Mouse (Mus musculus) CH12.LX (cell line): Measurements from ENCODE around the gene Hdac8.

Experiments
- CHD2 ChIP-seq: IDR thresholded peaks from 2 replicates; pipeline ENCODE4 v1.6.1; 2011; ENCODE audit warnings: low read length, improper control_type of control experiment
- CTCF ChIP-seq, 2 experiments: IDR thresholded peaks in 1 of 2; conservative IDR thresholded peaks in 1 of 2; 2 replicates each; pipeline ENCODE4 v1.5.1; 2011 to 2012; ENCODE audit warnings: low read depth in 2 of 2, low read length in 2 of 2, improper control_type of control experiment in 1 of 2, inconsistent platforms in 1 of 2, mild to moderate bottlenecking in 1 of 2, moderate library complexity in 1 of 2
- E2F4 ChIP-seq: IDR thresholded peaks from 2 replicates; pipeline ENCODE4 v1.6.1; 2011; ENCODE audit warnings: low read depth, low read length, improper control_type of control experiment; ENCODE audit not compliant: insufficient replicate concordance
- EP300 ChIP-seq: IDR thresholded peaks from 2 replicates; pipeline ENCODE4 v1.6.1; 2011; ENCODE audit warnings: low read length, improper control_type of control experiment
- IRF4 ChIP-seq: IDR thresholded peaks from 2 replicates; pipeline ENCODE4 v1.6.1; 2014; ENCODE audit warnings: low read depth, mild to moderate bottlenecking, inconsistent platforms, low read length, improper control_type of control experiment
- MAX ChIP-seq: IDR thresholded peaks from 2 replicates; pipeline ENCODE4 v1.6.1; 2011; ENCODE audit warnings: low read length, improper control_type of control experiment
- NELFE ChIP-seq: IDR thresholded peaks from 2 replicates; pipeline ENCODE4 v1.6.1; 2011; ENCODE audit warnings: low read depth, low read length, improper control_type of control experiment
- PAX5 ChIP-seq: IDR thresholded peaks from 2 replicates; pipeline ENCODE4 v1.6.1; 2012; ENCODE audit warnings: low read length, inconsistent platforms, mixed read lengths
- POLR2A ChIP-seq: IDR thresholded peaks from 2 replicates; pipeline ENCODE4 v1.6.1; 2011; ENCODE audit warnings: low read depth, mild to moderate bottlenecking, improper control_type of control experiment, low read length
- TBP ChIP-seq: conservative IDR thresholded peaks from 2 replicates; pipeline ENCODE4 v1.6.1; 2011; ENCODE audit warnings: low read depth, low read length, improper control_type of control experiment
- TCF12 ChIP-seq: IDR thresholded peaks from 2 replicates; pipeline ENCODE4 v1.6.1; 2014; ENCODE audit warnings: low read depth, mild to moderate bottlenecking, inconsistent platforms, low read length, improper control_type of control experiment
- ZC3H11A ChIP-seq: IDR thresholded peaks from 2 replicates; pipeline ENCODE4 v1.6.1; 2012; ENCODE audit warnings: low read depth, mild to moderate bottlenecking, inconsistent platforms, low read length, improper control_type of control experiment

DNA sequence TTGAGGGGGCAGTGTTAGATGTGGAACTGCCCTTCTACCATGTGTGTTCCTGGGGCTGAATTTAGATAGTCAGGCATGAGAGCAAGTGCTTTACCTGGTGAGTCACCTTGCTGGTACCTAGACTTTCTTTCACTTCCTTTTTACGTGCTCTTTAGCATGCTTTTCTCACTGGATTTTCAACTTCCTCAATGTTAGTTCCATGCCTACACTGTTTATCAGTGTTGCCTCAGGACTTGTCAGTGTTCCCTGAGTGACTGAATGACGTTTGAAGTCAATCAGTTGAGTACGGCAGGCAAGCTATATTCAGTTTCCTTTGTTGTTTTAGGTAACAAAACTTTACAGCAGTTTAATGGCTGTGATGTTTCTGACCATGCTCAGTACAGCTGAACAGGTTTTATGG lies 120.4 kb downstream of the Hdac8 start:
- TF ChIP-seq CTCF (conservative IDR thresholded peaks at IDR 0.05 in 1 of 2, IDR thresholded peaks at IDR 0.05 in 1 of 2; ENCODE audit: low read depth in 2 of 2, low read length in 2 of 2): no peak
- no peak for TF ChIP-seq E2F4
- TF ChIP-seq EP300: no peak
- TF ChIP-seq IRF4: no peak
- TF ChIP-seq NELFE: no peak
- no peak for TF ChIP-seq POLR2A
- no peak for TF ChIP-seq TCF12
- TF ChIP-seq MAX: no peak
- no peak for TF ChIP-seq CHD2
- TF ChIP-seq PAX5: no peak
- TF ChIP-seq TBP: no peak
- no peak for TF ChIP-seq ZC3H11A
